Mouse (Mus musculus) embryonic fibroblast, embryonic 13.5 days (primary cell): Measurements from ENCODE around the gene Paqr9.

Source experiments
- CTCF ChIP-seq: IDR thresholded peaks from 2 replicates; pipeline ENCODE4 v1.5.1; 2011; ENCODE audit warnings: mild to moderate bottlenecking, control low read depth, low read length, moderate library complexity, borderline replicate concordance; ENCODE audit not compliant: insufficient read depth
- POLR2A ChIP-seq: IDR thresholded peaks from 2 replicates; pipeline ENCODE4 v1.6.1; 2011; ENCODE audit warnings: low read depth, mild to moderate bottlenecking, control low read depth, low read length, moderate library complexity

DNA sequence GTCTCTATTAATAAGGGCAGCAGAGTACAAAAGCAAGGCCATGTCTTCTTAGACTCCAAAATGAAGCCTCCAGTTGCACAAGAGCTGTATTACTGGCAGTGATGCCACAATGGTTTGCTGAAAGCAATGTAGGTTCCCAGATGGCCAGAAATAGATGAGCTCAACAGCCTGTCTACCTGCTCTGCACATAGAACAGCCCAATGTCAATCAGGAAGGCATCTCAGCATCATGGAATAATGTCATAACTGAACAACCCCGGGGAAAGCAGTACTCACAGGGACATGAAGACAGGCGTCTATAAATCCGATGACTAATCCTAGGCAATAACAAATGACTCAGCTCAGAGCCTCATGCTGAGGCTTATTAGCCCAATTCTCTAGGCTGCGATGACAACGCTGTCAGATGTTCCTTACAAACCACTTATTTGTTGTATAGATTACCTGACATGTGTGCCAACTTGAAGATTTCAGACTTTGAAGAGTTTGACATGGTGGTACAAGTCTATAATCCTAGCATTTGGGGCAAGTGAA, 19.0 kb downstream of the Paqr9 start:
- TF ChIP-seq POLR2A, result no peak
- no peak for TF ChIP-seq CTCF
